Mouse (Mus musculus) embryonic facial prominence, embryonic 14.5 days (tissue): Measurements from ENCODE around the gene Mlc1. TPM values are rescaled to one million over a fixed set of nuclear protein-coding genes. Genes with fewer than 3 reads are reported as not detected.

Source experiments
- ATAC-seq: fragments of 200-750 bp; cut with Nextera tagmentation; 2 replicates; pipeline ENCODE4 v1.8.0; 2017; ENCODE audit warnings: low read depth, moderate number of reproducible peaks, moderate TSS enrichment
- DNase-seq: peaks from one replicate; pipeline ENCODE4 v3.0.0-alpha.2; 2015; ENCODE audit warnings: low spot score
- H3K27ac ChIP-seq: fragments of 300-500 bp; sonication (generic); replicated peaks from 2 replicates; pipeline ENCODE4 v1.5.1; 2014; ENCODE audit warnings: low read depth, mild to moderate bottlenecking, low read length, moderate library complexity
- H3K27me3 ChIP-seq: fragments of 300-500 bp; sonication (generic); replicated peaks from 2 replicates; pipeline ENCODE4 v1.6.1; 2014; ENCODE audit warnings: low read length; ENCODE audit not compliant: control insufficient read depth, insufficient read depth
- H3K36me3 ChIP-seq: fragments of 300-500 bp; sonication (generic); 2 replicates; pipeline ENCODE4 v1.6.1; 2014; ENCODE audit warnings: low read length, mixed read lengths; ENCODE audit not compliant: control insufficient read depth, insufficient read depth
- H3K4me1 ChIP-seq: fragments of 300-500 bp; sonication (generic); 2 replicates; pipeline ENCODE4 v1.6.1; 2014; ENCODE audit warnings: antibody characterized with exemption, low read length; ENCODE audit not compliant: control insufficient read depth, insufficient read depth
- H3K4me2 ChIP-seq: fragments of 300-500 bp; sonication (generic); 2 replicates; pipeline ENCODE4 v1.6.1; 2014; ENCODE audit warnings: low read depth, mild to moderate bottlenecking, low read length, moderate library complexity, mixed read lengths
- H3K4me3 ChIP-seq: fragments of 300-500 bp; sonication (generic); 2 replicates; pipeline ENCODE4 v1.5.1; 2014; ENCODE audit warnings: low read depth, mild to moderate bottlenecking, low read length
- H3K9ac ChIP-seq: fragments of 300-500 bp; sonication (generic); 2 replicates; pipeline ENCODE4 v1.6.1; 2014; ENCODE audit warnings: low read depth, mild to moderate bottlenecking, low read length, moderate library complexity, mixed read lengths
- H3K9me3 ChIP-seq: fragments of 300-500 bp; sonication (generic); 2 replicates; pipeline ENCODE4 v1.6.1; 2016; ENCODE audit warnings: low read length; ENCODE audit not compliant: control insufficient read depth
- WGBS: fragments of 180-500 bp; shearing (Covaris S2); extraction: QIAGEN DNeasy Blood & Tissue Kit; methylation state at CpG from one replicate; pipeline ENCODE4 v1.1.7; 2014; 5-methylcytosine and 5-hydroxymethylcytosine counted together
- polyA plus RNA-seq: library from polyadenylated mRNA; unstranded; fragments of >200 nt; fragmentation: Nextera tagmentation; extraction: Ambion mirVana; gene quantifications from 2 replicates; pipeline ENCODE4 v1.2.1, GENCODE M21; 2014

Mlc1 gene
- polyA plus RNA-seq, 1 experiment from 2014 or later = 0.26 TPM

- no peaks in the 10 kb centered on the region for H3K9me3 ChIP-seq
- no peaks in the 10 kb centered on the region for H3K4me1 ChIP-seq
- H3K36me3 ChIP-seq = no peaks in the 10 kb centered on the region
- no peak overlapping the region for H3K9ac ChIP-seq
- H3K27ac ChIP-seq = no peak overlapping the region
- ATAC-seq (peak; percentile 83), DNase-seq (peak; percentile 88)
- H3K4me3 ChIP-seq = no peak overlapping the region
- WGBS = 27% methylated on average over 12 of the region's 12 CpGs
- no peaks in the 10 kb centered on the region for H3K27me3 ChIP-seq
- H3K4me2 ChIP-seq = no peak overlapping the region
Observed at GRCm38 (mm10) chr15:88921131-88921991, 57.4 kb downstream of the Mlc1 start.

GRCm38 (mm10) chr15:88920065-88920464, 58.7 kb downstream of the Mlc1 start:
- Histone ChIP-seq H3K9me3 (no peaks in the 10 kb centered on the region), H3K27ac (no peak overlapping the region), H3K4me2 (no peak overlapping the region), H3K27me3 (no peaks in the 10 kb centered on the region), H3K9ac (no peak overlapping the region), H3K4me3 (no peak overlapping the region), H3K4me1 (no peaks in the 10 kb centered on the region), H3K36me3 (no peaks in the 10 kb centered on the region)
- 89% methylated on average over 1 of the region's 1 CpGs for WGBS
- ATAC-seq (no peak), DNase-seq (no peak)

- H3K9me3 ChIP-seq = no peaks in the 10 kb centered on the region
- no peak for ATAC-seq
- DNase-seq = no peak
- no peaks in the 10 kb centered on the region for H3K4me1 ChIP-seq
- H3K4me2 ChIP-seq = no peak overlapping the region
- H3K27ac ChIP-seq = no peak overlapping the region
- no peaks in the 10 kb centered on the region for H3K36me3 ChIP-seq
- H3K27me3 ChIP-seq = no peaks in the 10 kb centered on the region
- H3K9ac ChIP-seq = no peak overlapping the region
- H3K4me3 ChIP-seq = no peak overlapping the region
- WGBS = 79% methylated on average over 12 of the region's 12 CpGs
Observed at GRCm38 (mm10) chr15:88919328-88919727, 59.5 kb downstream of the Mlc1 start.

DNA sequence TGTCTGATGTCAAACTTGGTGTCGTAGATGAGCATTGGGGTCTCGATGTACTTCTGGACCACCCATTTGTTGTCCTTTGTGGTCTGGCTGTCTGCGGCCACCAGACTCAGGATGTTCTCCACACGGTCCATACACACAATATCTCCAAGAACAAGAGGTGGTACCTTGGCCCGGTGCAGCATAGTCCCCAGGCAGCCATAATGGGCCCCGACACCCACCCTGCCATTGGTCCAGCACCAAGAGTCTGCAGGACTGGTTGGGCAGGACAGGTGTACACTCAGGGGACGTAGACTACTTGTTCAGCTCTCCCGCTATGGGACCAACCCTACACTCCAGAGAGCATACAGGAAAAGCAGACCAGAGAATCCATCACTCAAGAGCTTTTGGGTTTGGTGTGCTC, 61.7 kb downstream of the Mlc1 start:
- WGBS = 93% methylated on average over 8 of the region's 8 CpGs
- H3K36me3 ChIP-seq = no peaks in the 10 kb centered on the region
- ATAC-seq = no peak
- no peak for DNase-seq
- H3K4me1 ChIP-seq = no peaks in the 10 kb centered on the region
- no peak overlapping the region for H3K4me3 ChIP-seq
- no peak overlapping the region for H3K4me2 ChIP-seq
- no peaks in the 10 kb centered on the region for H3K27me3 ChIP-seq
- no peak overlapping the region for H3K27ac ChIP-seq
- H3K9ac ChIP-seq = no peak overlapping the region
- no peaks in the 10 kb centered on the region for H3K9me3 ChIP-seq

DNA sequence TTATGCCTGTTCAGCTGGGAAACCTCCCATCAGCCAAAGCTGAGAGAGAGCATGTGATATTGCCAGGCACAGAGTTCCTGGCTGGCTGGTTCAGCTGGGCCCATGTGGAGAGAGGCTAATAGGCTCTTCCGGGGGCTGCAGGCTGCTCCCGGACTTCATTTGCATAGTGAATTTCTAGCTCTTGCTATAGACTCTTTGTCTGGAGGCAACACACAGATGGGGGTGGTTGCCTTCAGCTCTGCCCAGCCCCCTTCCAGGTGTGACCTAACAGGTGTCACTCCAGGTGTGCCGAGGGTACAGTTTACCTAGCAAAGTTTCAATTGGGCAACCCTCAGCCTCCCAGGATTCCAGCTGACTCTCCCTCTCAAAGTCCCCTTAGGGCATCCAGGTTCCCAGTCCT, 62.4 kb downstream of the Mlc1 start:
- ATAC-seq = no peak
- 30% methylated on average over 3 of the region's 3 CpGs for WGBS

DNA sequence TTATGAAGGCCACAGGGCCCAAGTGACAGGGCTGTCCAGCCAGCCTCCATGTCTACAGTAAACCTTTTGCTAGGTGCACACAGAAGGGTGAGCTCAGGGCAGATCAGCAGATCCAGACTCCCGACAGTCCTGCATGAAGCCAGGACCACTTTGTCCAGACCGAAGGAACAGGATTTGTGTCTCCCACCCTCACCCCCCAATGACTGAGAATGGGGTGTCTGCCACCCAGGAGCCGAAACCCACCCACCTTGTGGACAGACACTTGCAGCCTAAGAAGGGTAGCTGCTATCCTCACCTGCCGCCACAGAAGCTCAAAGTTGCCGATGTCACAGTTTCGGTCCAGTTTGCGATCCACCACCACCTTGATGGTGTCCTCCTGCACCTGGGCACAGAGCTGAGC, 63.8 kb downstream of the Mlc1 start:
- no peaks in the 10 kb centered on the region for H3K27me3 ChIP-seq
- DNase-seq (no peak), ATAC-seq (no peak)
- H3K4me2 ChIP-seq = no peak overlapping the region
- H3K9me3 ChIP-seq = no peaks in the 10 kb centered on the region
- no peak overlapping the region for H3K9ac ChIP-seq
- no peaks in the 10 kb centered on the region for H3K4me1 ChIP-seq
- WGBS = 94% methylated on average over 7 of the region's 7 CpGs
- no peaks in the 10 kb centered on the region for H3K36me3 ChIP-seq
- H3K27ac ChIP-seq = no peak overlapping the region
- no peak overlapping the region for H3K4me3 ChIP-seq

More for the DNA sequence above, 62.4 kb downstream of the Mlc1 start:
- Histone ChIP-seq H3K4me2 (no peak overlapping the region), H3K9me3 (no peaks in the 10 kb centered on the region), H3K36me3 (no peaks in the 10 kb centered on the region), H3K9ac (no peak overlapping the region), H3K27me3 (no peaks in the 10 kb centered on the region), H3K4me3 (no peak overlapping the region), H3K4me1 (no peaks in the 10 kb centered on the region), H3K27ac (no peak overlapping the region)
- no peak for DNase-seq

GRCm38 (mm10) chr15:88906347-88906746, 72.5 kb downstream of the Mlc1 start:
- Histone ChIP-seq H3K9me3 (no peaks in the 10 kb centered on the region), H3K4me1 (no peaks in the 10 kb centered on the region), H3K27ac (no peak overlapping the region), H3K9ac (no peak overlapping the region), H3K27me3 (no peaks in the 10 kb centered on the region), H3K36me3 (no peaks in the 10 kb centered on the region), H3K4me3 (no peak overlapping the region), H3K4me2 (no peak overlapping the region)
- DNase-seq = no peak
- no peak for ATAC-seq
- 67% methylated on average over 4 of the region's 4 CpGs for WGBS
